In genomic region chr16:35406706-35407105, GRCm38 (mm10) we compare ENCODE assay signal across 24 mouse cellular contexts. TPM values are rescaled to one million over a fixed set of nuclear protein-coding genes. Genes with fewer than 3 reads are reported as not detected.
DNase-seq lines count a peak whose midpoint lies in the region; ATAC-seq and TF ChIP-seq lines count a peak whose summit lies in the region.
"Had no signal": no experiment of that assay in that cellular context is flagged by ENCODE, and none has a peak within 500 bp of the region (broad histone marks: within the 10 kb centered on the region; RNA-seq: fewer than 3 reads in every experiment).

No protein-coding gene starts in this region.

- peaks cover 58% of the 10 kb centered on the region for H3K36me3 ChIP-seq in heart, embryonic 10.5 days
- no peaks in the 10 kb centered on the region for H3K36me3 ChIP-seq in heart, adult 2 months (ENCODE audit: control insufficient read depth, insufficient read depth, low read length)
- peaks cover 19% of the 10 kb centered on the region for H3K36me3 ChIP-seq in kidney, embryonic 15.5 days
- no peaks in the 10 kb centered on the region; the same call in 1 of the 2 replicates for H3K36me3 ChIP-seq in neural tube, embryonic 13.5 days

- intact Hi-C loops in heart, adult 2 months (cut with DNase I), result no loop called here

- ATAC-seq in kidney, embryonic 15.5 days (replicated peaks; ENCODE audit: low FRiP score), result peak; percentile 82
- ATAC-seq in neural tube, embryonic 13.5 days (ENCODE audit: low read depth), result peak; percentile 88
- ATAC-seq: CD4-positive, CD25-positive, alpha-beta regulatory T cell, adult 4 months; forebrain, embryonic 14.5 days; forebrain, postnatal 0 days; hindbrain, embryonic 16.5 days had no signal

- H3K4me2 ChIP-seq in kidney, embryonic 15.5 days, result no peak overlapping the region
- no peak overlapping the region for H3K4me2 ChIP-seq in neural tube, embryonic 13.5 days
- H3K4me2 ChIP-seq: embryonic facial prominence, embryonic 12.5 days; embryonic facial prominence, embryonic 15.5 days; heart, embryonic 13.5 days; hindbrain, embryonic 12.5 days had no signal

- H3K4me3 ChIP-seq in heart, embryonic 10.5 days, result no peak overlapping the region
- H3K4me3 ChIP-seq in heart, adult 2 months, result no peak overlapping the region
- no peak overlapping the region for H3K4me3 ChIP-seq in kidney, embryonic 15.5 days (replicated peaks)
- no peak overlapping the region for H3K4me3 ChIP-seq in neural tube, embryonic 13.5 days
- H3K4me3 ChIP-seq: embryonic facial prominence, embryonic 12.5 days; embryonic facial prominence, embryonic 15.5 days; heart, embryonic 13.5 days; hindbrain, embryonic 12.5 days had no signal

- H3K9me3 ChIP-seq in heart, embryonic 10.5 days, result no peaks in the 10 kb centered on the region
- no peaks in the 10 kb centered on the region for H3K9me3 ChIP-seq in kidney, embryonic 15.5 days (replicated peaks)
- no peaks in the 10 kb centered on the region for H3K9me3 ChIP-seq in neural tube, embryonic 13.5 days
- H3K9me3 ChIP-seq: embryonic facial prominence, embryonic 12.5 days; embryonic facial prominence, embryonic 15.5 days; heart, embryonic 13.5 days; hindbrain, embryonic 12.5 days had no signal

- TF ChIP-seq EP300 in heart, adult 2 months (IDR thresholded peaks at IDR 0.05; ENCODE audit: insufficient read depth, low read depth, low read length), result no peak

- TF ChIP-seq POLR2A in heart, adult 2 months (IDR thresholded peaks at IDR 0.05; ENCODE audit: insufficient read depth, low read depth, low read length), result no peak

- H3K9ac ChIP-seq in heart, adult 2 months (ENCODE audit: low read depth, low read length), result no peak overlapping the region
- no peak overlapping the region for H3K9ac ChIP-seq in kidney, embryonic 15.5 days
- no peak overlapping the region for H3K9ac ChIP-seq in neural tube, embryonic 13.5 days
- H3K9ac ChIP-seq: embryonic facial prominence, embryonic 12.5 days; embryonic facial prominence, embryonic 15.5 days; forebrain, postnatal 0 days; heart, embryonic 13.5 days; hindbrain, embryonic 12.5 days had no signal

- no peaks in the 10 kb centered on the region for H3K4me1 ChIP-seq in heart, embryonic 10.5 days
- H3K4me1 ChIP-seq in heart, adult 2 months (ENCODE audit: control insufficient read depth, insufficient read depth, low read length), result no peaks in the 10 kb centered on the region
- peaks cover 27% of the 10 kb centered on the region for H3K4me1 ChIP-seq in kidney, embryonic 15.5 days
- peaks cover 18% of the 10 kb centered on the region for H3K4me1 ChIP-seq in neural tube, embryonic 13.5 days (replicated peaks)
- H3K4me1 ChIP-seq: embryonic facial prominence, embryonic 12.5 days; embryonic facial prominence, embryonic 15.5 days; heart, embryonic 13.5 days had no signal

- TF ChIP-seq CTCF in heart, adult 2 months (IDR thresholded peaks at IDR 0.05), result no peak

- no peaks in the 10 kb centered on the region for H3K27me3 ChIP-seq in heart, embryonic 10.5 days (ENCODE audit: insufficient read depth, poor library complexity, severe bottlenecking)
- no peaks in the 10 kb centered on the region for H3K27me3 ChIP-seq in heart, adult 2 months (ENCODE audit: control insufficient read depth, insufficient read depth, low read length)
- peaks cover 4% of the 10 kb centered on the region; the same call in 1 of the 2 replicates for H3K27me3 ChIP-seq in kidney, embryonic 15.5 days
- no peaks in the 10 kb centered on the region for H3K27me3 ChIP-seq in neural tube, embryonic 13.5 days
- H3K27me3 ChIP-seq: embryonic facial prominence, embryonic 12.5 days; embryonic facial prominence, embryonic 15.5 days; heart, embryonic 13.5 days; hindbrain, embryonic 12.5 days had no signal

- 88% methylated on average over 4 of the region's 4 CpGs for WGBS in heart, embryonic 10.5 days
- WGBS in heart, adult 2 months, result 91% methylated on average over 4 of the region's 4 CpGs
- 22% methylated on average over 4 of the region's 4 CpGs for WGBS in kidney, embryonic 15.5 days
- WGBS in neural tube, embryonic 13.5 days, result 22% methylated on average over 4 of the region's 4 CpGs

- no peaks in the 10 kb centered on the region for H3K79me2 ChIP-seq in heart, adult 2 months (replicated peaks; ENCODE audit: control insufficient read depth, insufficient read depth, low read length)

- no peak overlapping the region for H3K27ac ChIP-seq in heart, embryonic 10.5 days
- H3K27ac ChIP-seq in heart, adult 2 months, result no peak overlapping the region
- H3K27ac ChIP-seq in kidney, embryonic 15.5 days, result no peak overlapping the region; the same call in 1 of the 2 replicates
- H3K27ac ChIP-seq in neural tube, embryonic 13.5 days (replicated peaks), result peak overlapping the region; percentile 33; the same call in 1 of the 2 replicates
- H3K27ac ChIP-seq: embryonic facial prominence, embryonic 12.5 days; embryonic facial prominence, embryonic 15.5 days; heart, embryonic 13.5 days; hindbrain, embryonic 12.5 days had no signal

- DNase-seq in heart, embryonic 10.5 days (ENCODE audit: low spot score), result peak; percentile 58
- DNase-seq in heart, adult 2 months, result no peak
- no peak for DNase-seq in kidney, adult 9 months
- no peak for DNase-seq in neural tube, embryonic 10.5 days (ENCODE audit: extremely low spot score, low spot score)
- no peak for DNase-seq in gastrocnemius, adult 18-20 months (ENCODE audit: low spot score)
- DNase-seq: adrenal gland, adult 2 months; adrenal gland, postnatal 14 days; cerebellum, adult 11 months; cerebellum, adult 2 months; cerebellum, adult 9-11 months; cerebellum, postnatal 25 days; forebrain, postnatal 0 days; gastrocnemius, postnatal 25 days; heart, postnatal 14 days; heart, postnatal 4 days had no signal

RNA-seq across cellular contexts. Expression of gene Sec22a, which starts 43.0 kb away (rescaled TPM):
- polyA plus RNA-seq in heart, embryonic 10.5 days (2016; fragmentation: Nextera tagmentation; extraction: Ambion mirVana), result 31.2 and 32.8 TPM in 2 replicates
- total RNA-seq in heart, adult 2 months (2021), result 10 to 100 TPM; 10.3 to 12.0 TPM
- 17.6 and 39.8 TPM in 2 replicates for polyA plus RNA-seq in heart, adult 2 months (2012; rRNA removed)
- 48.9 and 51.8 TPM in 2 replicates for polyA plus RNA-seq in kidney, embryonic 15.5 days (2015; fragmentation: Nextera tagmentation; extraction: Ambion mirVana)
- polyA plus RNA-seq in neural tube, embryonic 13.5 days (2015; fragmentation: Nextera tagmentation; extraction: Ambion mirVana), result 38.1 and 39.2 TPM in 2 replicates
- 1 to 10 TPM; 4.1 to 5.4 TPM for total RNA-seq in gastrocnemius, adult 18-20 months (2021)
